Mouse (Mus musculus) heart, adult 2 months (tissue): ENCODE measurements around the gene Leng1.

ENCODE experiments used
- CTCF ChIP-seq: fragments of 200-600 bp; IDR thresholded peaks from 2 replicates; pipeline ENCODE4 v1.8.1; 2022; ENCODE audit warnings: antibody characterized with exemption, mild to moderate bottlenecking, moderate library complexity
- POLR2A ChIP-seq: fragments of 200-500 bp; IDR thresholded peaks from 2 replicates; pipeline ENCODE4 v1.6.1; 2011; ENCODE audit warnings: mild to moderate bottlenecking, low read depth, low read length, control low read depth; ENCODE audit not compliant: insufficient read depth

DNA sequence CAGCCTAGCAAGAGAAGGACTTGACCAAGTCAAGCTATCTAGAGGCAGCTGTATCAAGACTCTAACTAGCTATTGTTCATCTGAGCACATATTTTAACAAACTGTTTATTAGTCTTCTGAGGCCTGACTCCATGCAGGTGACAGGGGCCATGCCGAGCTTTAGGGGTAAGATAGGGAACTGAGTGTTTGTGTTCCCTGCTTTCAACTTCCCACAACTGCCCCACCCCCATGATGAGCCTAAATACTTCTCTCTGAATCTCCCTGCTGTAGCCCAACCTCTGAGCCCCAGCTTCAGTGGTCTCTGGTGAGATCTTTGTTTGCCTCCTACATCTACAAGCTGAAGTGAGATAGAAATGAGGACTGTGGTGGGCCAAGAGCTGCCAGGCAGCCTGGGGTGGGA is 49.6 kb upstream of the Leng1 start:
- TF ChIP-seq POLR2A (no peak), CTCF (no peak)
